Mouse (Mus musculus): Measurements from ENCODE around the gene Evx1. TPM values are rescaled to one million over a fixed set of nuclear protein-coding genes. Genes with fewer than 3 reads are reported as not detected.

Evx1 gene
- total RNA-seq (2014; rRNA removed) = 2.0 and 6.2 TPM in 2 replicates
- polyA plus RNA-seq (2015; fragmentation: Nextera tagmentation; extraction: Ambion mirVana) = 1.3 and 2.1 TPM in 2 replicates

DNA sequence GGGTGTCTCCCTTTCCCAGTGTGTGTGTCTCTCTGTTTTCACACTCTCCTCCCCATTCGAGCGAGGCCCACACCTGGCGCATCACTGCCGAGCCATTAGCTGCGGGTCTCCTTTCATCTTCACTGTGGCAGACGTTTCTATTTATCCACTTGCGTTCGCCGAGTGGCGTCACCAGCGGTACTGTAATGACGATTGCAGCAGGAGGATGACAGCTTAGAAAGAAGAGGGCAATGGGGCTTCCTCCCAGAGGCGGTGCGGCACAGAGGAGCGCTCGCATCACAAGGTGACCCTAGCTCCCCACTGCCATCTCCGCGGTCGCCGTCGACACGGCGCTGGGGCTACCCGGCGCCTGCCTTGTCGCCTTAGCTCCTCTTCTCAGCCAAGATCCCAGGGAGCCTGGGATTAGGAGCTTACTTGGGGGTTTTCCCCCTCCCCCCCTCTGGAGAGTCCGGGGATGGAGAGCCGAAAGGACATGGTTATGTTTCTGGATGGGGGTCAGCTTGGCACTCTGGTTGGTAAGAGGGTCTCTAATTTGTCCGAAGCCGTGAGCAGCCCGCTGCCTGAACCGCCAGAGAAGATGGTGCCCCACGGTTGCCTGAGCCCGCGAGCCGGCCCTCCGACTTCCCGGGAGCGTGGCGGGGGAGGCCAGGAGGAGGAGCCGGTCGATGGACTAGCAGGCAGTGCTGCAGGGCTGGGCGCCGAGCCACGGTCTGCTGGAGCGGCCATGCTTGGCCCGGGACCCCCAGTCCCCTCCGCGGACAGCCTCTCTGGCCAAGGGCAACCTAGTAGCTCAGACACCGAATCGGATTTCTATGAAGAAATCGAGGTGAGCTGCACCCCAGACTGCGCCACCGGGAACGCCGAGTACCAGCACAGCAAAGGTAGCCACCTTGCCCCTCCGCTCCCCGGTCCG is at the start of gene Evx1:
TSS of gene Evx1 (plus strand) at position 108 of the 913 bp plus-strand sequence.
- Histone ChIP-seq H3K9me3 (ENCODE audit: low read length) (no peaks in the 10 kb centered on the region), H3K4me2 (ENCODE audit: low read depth, low read length) (no peak within 1 kb of the TSS), H3K4me1 (ENCODE audit: insufficient read depth, low read length) (no peaks in the 10 kb centered on the region; the same call in 1 of the 2 replicates), H3K9ac (replicated peaks; ENCODE audit: low read length) (no peak within 1 kb of the TSS), H3K36me3 (ENCODE audit: insufficient read depth, low read length) (no peaks in the 10 kb centered on the region), H3K27me3 (ENCODE audit: insufficient read depth, low read length) (peaks cover 84% of the 10 kb centered on the region), H3K27ac (no peak within 1 kb of the TSS), H3K4me3 (ENCODE audit: low read length) (peak within 1 kb of the TSS; percentile 17; the same call in 1 of the 2 replicates)
- no peak for TF ChIP-seq CTCF (IDR thresholded peaks at IDR 0.05; ENCODE audit: low read depth)
- ATAC-seq (no peak), DNase-seq (ENCODE audit: low spot score) (peak; percentile 25)
- WGBS = 1% methylated on average over 58 of the region's 59 CpGs

- Histone ChIP-seq H3K4me2 (ENCODE audit: low read depth, low read length) (no peak overlapping the region), H3K27ac (no peak overlapping the region), H3K27me3 (ENCODE audit: insufficient read depth, low read length) (peaks cover 83% of the 10 kb centered on the region), H3K36me3 (ENCODE audit: insufficient read depth, low read length) (no peaks in the 10 kb centered on the region), H3K4me1 (ENCODE audit: insufficient read depth, low read length) (no peaks in the 10 kb centered on the region), H3K4me3 (ENCODE audit: low read length) (no peak overlapping the region), H3K9ac (replicated peaks; ENCODE audit: low read length) (no peak overlapping the region), H3K9me3 (ENCODE audit: low read length) (no peaks in the 10 kb centered on the region)
- WGBS = 4% methylated on average over 5 of the region's 5 CpGs
- no peak for DNase-seq (ENCODE audit: low spot score)
- TF ChIP-seq CTCF (IDR thresholded peaks at IDR 0.05; ENCODE audit: low read depth) = no peak
- ATAC-seq = no peak
These were observed 49.0 kb upstream of the Evx1 start for GRCm38 (mm10) chr6:52264106-52264790.

- whole genome bisulfite sequencing = 3% methylated on average over 18 of the region's 18 CpGs
- H3K36me3 ChIP-seq (ENCODE audit: insufficient read depth, low read length) = no peaks in the 10 kb centered on the region
These were observed 47.9 kb upstream of the Evx1 start for GRCm38 (mm10) chr6:52265306-52265912.

GRCm38 (mm10) chr6:52265913-52266665 is 47.2 kb upstream of the Evx1 start:
- Histone ChIP-seq H3K4me1 (ENCODE audit: insufficient read depth, low read length) (no peaks in the 10 kb centered on the region), H3K27me3 (ENCODE audit: insufficient read depth, low read length) (peaks cover 92% of the 10 kb centered on the region)
- WGBS = 2% methylated on average over 19 of the region's 19 CpGs

More at GRCm38 (mm10) chr6:52265306-52265912, 47.9 kb upstream of the Evx1 start:
- ATAC-seq = no peak
- Histone ChIP-seq H3K4me3 (ENCODE audit: low read length) (no peak overlapping the region), H3K27ac (no peak overlapping the region), H3K27me3 (ENCODE audit: insufficient read depth, low read length) (peaks cover 90% of the 10 kb centered on the region), H3K9me3 (ENCODE audit: low read length) (no peaks in the 10 kb centered on the region), H3K4me2 (ENCODE audit: low read depth, low read length) (no peak overlapping the region), H3K4me1 (ENCODE audit: insufficient read depth, low read length) (no peaks in the 10 kb centered on the region), H3K9ac (replicated peaks; ENCODE audit: low read length) (no peak overlapping the region)
- no peak for TF ChIP-seq CTCF (IDR thresholded peaks at IDR 0.05; ENCODE audit: low read depth)
- no peak for DNase-seq (ENCODE audit: low spot score)

GRCm38 (mm10) chr6:52266666-52266985 is 46.7 kb upstream of the Evx1 start:
- no peak for ATAC-seq

More at GRCm38 (mm10) chr6:52265913-52266665, 47.2 kb upstream of the Evx1 start:
- no peak overlapping the region for H3K4me2 ChIP-seq (ENCODE audit: low read depth, low read length)
- no peak for DNase-seq (ENCODE audit: low spot score)
- H3K27ac ChIP-seq = no peak overlapping the region
- H3K36me3 ChIP-seq (ENCODE audit: insufficient read depth, low read length) = no peaks in the 10 kb centered on the region
- H3K4me3 ChIP-seq (ENCODE audit: low read length) = no peak overlapping the region
- TF ChIP-seq CTCF (IDR thresholded peaks at IDR 0.05; ENCODE audit: low read depth) = no peak
- H3K9ac ChIP-seq (replicated peaks; ENCODE audit: low read length) = no peak overlapping the region
- H3K9me3 ChIP-seq (ENCODE audit: low read length) = no peaks in the 10 kb centered on the region
- ATAC-seq = no peak

DNA sequence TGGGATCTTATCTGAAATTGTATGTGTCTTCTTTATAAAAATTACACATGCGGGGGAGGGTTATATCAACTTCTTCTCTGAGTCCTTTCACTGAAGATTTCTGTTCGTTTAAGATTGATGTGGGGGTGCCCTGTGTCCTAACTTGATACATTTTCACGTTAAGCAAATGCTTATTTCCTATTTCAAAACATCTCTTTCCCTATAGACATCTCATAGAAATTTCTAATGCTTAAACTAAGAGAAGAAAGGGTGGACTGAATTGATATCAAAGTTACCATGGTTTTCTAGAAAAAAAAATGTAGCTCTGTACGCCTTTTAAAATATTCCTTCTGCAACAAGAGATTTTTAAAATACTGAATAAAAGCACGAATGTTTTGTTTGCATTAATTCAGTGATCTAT is 46.1 kb upstream of the Evx1 start:
- Histone ChIP-seq H3K4me1 (ENCODE audit: insufficient read depth, low read length) (no peaks in the 10 kb centered on the region), H3K4me2 (ENCODE audit: low read depth, low read length) (no peak overlapping the region), H3K4me3 (ENCODE audit: low read length) (no peak overlapping the region), H3K27me3 (ENCODE audit: insufficient read depth, low read length) (peaks cover 92% of the 10 kb centered on the region), H3K9ac (replicated peaks; ENCODE audit: low read length) (no peak overlapping the region), H3K27ac (no peak overlapping the region), H3K9me3 (ENCODE audit: low read length) (no peaks in the 10 kb centered on the region), H3K36me3 (ENCODE audit: insufficient read depth, low read length) (no peaks in the 10 kb centered on the region)
- WGBS = 16% methylated on average over 5 of the region's 5 CpGs
- TF ChIP-seq CTCF (IDR thresholded peaks at IDR 0.05; ENCODE audit: low read depth) = no peak
- ATAC-seq (no peak), DNase-seq (ENCODE audit: low spot score) (no peak)

More at GRCm38 (mm10) chr6:52266666-52266985, 46.7 kb upstream of the Evx1 start:
- Histone ChIP-seq H3K36me3 (ENCODE audit: insufficient read depth, low read length) (no peaks in the 10 kb centered on the region), H3K4me2 (ENCODE audit: low read depth, low read length) (no peak overlapping the region), H3K27me3 (ENCODE audit: insufficient read depth, low read length) (peaks cover 93% of the 10 kb centered on the region), H3K27ac (no peak overlapping the region), H3K9ac (replicated peaks; ENCODE audit: low read length) (no peak overlapping the region), H3K4me1 (ENCODE audit: insufficient read depth, low read length) (no peaks in the 10 kb centered on the region), H3K9me3 (ENCODE audit: low read length) (no peaks in the 10 kb centered on the region), H3K4me3 (ENCODE audit: low read length) (no peak overlapping the region)
- no peak for DNase-seq (ENCODE audit: low spot score)
- 4% methylated on average over 9 of the region's 9 CpGs for WGBS
- no peak for TF ChIP-seq CTCF (IDR thresholded peaks at IDR 0.05; ENCODE audit: low read depth)
